Mouse (Mus musculus) C2C12 (cell line): ENCODE data around the gene March4. TPM values are rescaled to one million over a fixed set of nuclear protein-coding genes. Genes with fewer than 3 reads are reported as not detected.

Experiments used
- H3K27me3 ChIP-seq: one replicate; pipeline ENCODE4 v1.6.1; 2011; ENCODE audit not compliant: control insufficient read depth, insufficient read depth, insufficient read length
- H3K36me3 ChIP-seq: one replicate; pipeline ENCODE4 v1.6.1; 2011; ENCODE audit not compliant: control insufficient read depth, insufficient read depth
- H3K4me3 ChIP-seq: one replicate; pipeline ENCODE4 v1.5.1; 2011; ENCODE audit warnings: mild to moderate bottlenecking, control low read depth; ENCODE audit not compliant: poor library complexity, insufficient read depth, severe bottlenecking
- H3K79me2 ChIP-seq: one replicate; pipeline ENCODE4 v1.6.1; 2011; ENCODE audit not compliant: control insufficient read depth, insufficient read depth
- H3K79me3 ChIP-seq: one replicate; pipeline ENCODE4 v1.6.1; 2011; ENCODE audit warnings: low read depth, control low read depth
- H3ac ChIP-seq: one replicate; pipeline ENCODE3; 2011; ENCODE audit warnings: low read depth; ENCODE audit not compliant: control insufficient read depth, insufficient read length
- CEBPB ChIP-seq: IDR thresholded peaks from one replicate; pipeline ENCODE4 v1.6.1; 2011; ENCODE audit warnings: low read depth, mild to moderate bottlenecking, control low read depth, moderate library complexity
- CTCF ChIP-seq: IDR thresholded peaks from one replicate; pipeline ENCODE4 v1.5.1; 2011; ENCODE audit not compliant: control insufficient read depth, insufficient read depth, insufficient read length
- FOSL1 ChIP-seq: IDR thresholded peaks from one replicate; pipeline ENCODE4 v1.8.0; 2011; ENCODE audit warnings: mild to moderate bottlenecking, low read length; ENCODE audit not compliant: poor library complexity, insufficient read depth, severe bottlenecking
- MAX ChIP-seq: IDR thresholded peaks from one replicate; pipeline ENCODE4 v1.6.1; 2011; ENCODE audit warnings: mild to moderate bottlenecking, control low read depth
- MYOD1 ChIP-seq: IDR thresholded peaks from one replicate; pipeline ENCODE4 v1.6.1; 2011; ENCODE audit warnings: low read depth; ENCODE audit not compliant: control insufficient read depth, insufficient read length
- MYOG ChIP-seq: IDR thresholded peaks from one replicate; pipeline ENCODE4 v1.6.1; 2011; ENCODE audit not compliant: control insufficient read depth, insufficient read length; ENCODE audit errors: extremely low read depth
- USF1 ChIP-seq: IDR thresholded peaks from one replicate; pipeline ENCODE4 v1.6.1; 2011; ENCODE audit warnings: low read depth, mild to moderate bottlenecking, control low read depth, moderate library complexity
- polyA plus RNA-seq: library from polyadenylated mRNA; unstranded; fragments of >200 nt; fragmentation: generic; extraction: Trizol; gene quantifications from one replicate; pipeline ENCODE4 v1.2.1, GENCODE M21; 2012; ENCODE audit warnings: missing spikeins

The March4 gene
- polyA plus RNA-seq, 1 experiment, result 0.02 TPM

DNA sequence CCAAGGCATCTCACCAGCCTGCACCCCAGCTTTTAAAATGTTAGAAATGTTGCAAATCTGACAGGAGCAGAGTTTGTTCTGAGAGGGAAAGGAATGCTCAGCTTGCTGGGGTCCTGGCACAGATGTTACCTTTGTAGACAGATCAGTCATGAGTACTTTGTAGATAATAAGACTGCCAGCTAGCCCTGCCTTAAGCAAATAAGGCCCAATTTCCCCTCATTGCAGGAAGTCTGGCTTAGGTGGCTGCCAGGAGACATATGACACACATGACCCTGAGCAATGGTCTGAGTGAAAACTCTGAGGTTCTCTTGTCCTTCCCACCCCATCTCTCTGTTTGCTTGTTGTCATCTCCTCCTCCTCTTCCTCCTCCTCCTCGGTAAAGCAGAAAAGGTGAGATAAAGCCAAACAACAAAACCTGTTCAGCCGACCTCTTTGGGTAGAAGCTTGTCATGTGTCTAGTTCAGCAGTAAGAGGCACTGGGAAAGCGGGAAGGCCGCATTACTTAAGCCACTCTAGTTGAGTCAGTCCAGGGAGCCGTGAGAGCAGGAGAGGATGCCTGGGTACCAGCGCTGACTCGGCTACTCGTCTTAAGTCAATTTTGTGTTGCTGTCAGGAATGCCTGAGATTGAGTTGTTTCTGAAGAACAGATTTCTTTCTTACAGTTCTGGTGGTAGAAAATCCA, 136.9 kb downstream of the March4 start:
- Histone ChIP-seq H3K79me2 (no peaks in the 10 kb centered on the region), H3K79me3 (no peaks in the 10 kb centered on the region), H3K36me3 (no peaks in the 10 kb centered on the region), H3K4me3 (no peak overlapping the region), H3K27me3 (no peaks in the 10 kb centered on the region), H3ac (no peak overlapping the region)
- TF ChIP-seq FOSL1, result no peak
- no peak for TF ChIP-seq MYOG
- TF ChIP-seq USF1, result no peak
- TF ChIP-seq CEBPB, result no peak

DNA sequence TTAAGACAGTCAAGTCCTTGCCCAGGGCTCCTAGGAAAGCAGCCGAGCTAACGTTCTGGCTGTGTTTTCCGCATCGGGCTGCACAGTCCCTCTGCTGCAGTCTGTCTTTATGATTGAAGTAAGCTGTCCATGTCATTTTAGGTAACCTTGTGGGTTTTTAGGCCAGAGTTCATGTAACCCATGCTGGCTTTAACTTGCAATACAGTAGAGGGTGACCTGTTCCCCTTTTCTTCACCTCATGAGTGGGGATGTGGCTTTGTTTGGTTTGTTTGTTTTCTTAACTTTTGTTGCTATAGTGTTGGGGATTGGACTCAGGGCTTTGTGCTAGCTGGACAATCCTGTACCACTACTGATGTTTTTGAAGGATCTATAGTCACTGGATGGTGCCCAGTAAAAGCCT, 146.3 kb downstream of the March4 start:
- H3K36me3 ChIP-seq, result no peaks in the 10 kb centered on the region
- TF ChIP-seq MYOG, result no peak
- no peak for TF ChIP-seq FOSL1
- TF ChIP-seq CEBPB, result no peak
- no peak for TF ChIP-seq MAX
- TF ChIP-seq USF1, result no peak
- H3K79me2 ChIP-seq, result no peaks in the 10 kb centered on the region
- H3K27me3 ChIP-seq, result no peaks in the 10 kb centered on the region
- no peaks in the 10 kb centered on the region for H3K79me3 ChIP-seq
- no peak overlapping the region for H3K4me3 ChIP-seq
- no peak overlapping the region for H3ac ChIP-seq

DNA sequence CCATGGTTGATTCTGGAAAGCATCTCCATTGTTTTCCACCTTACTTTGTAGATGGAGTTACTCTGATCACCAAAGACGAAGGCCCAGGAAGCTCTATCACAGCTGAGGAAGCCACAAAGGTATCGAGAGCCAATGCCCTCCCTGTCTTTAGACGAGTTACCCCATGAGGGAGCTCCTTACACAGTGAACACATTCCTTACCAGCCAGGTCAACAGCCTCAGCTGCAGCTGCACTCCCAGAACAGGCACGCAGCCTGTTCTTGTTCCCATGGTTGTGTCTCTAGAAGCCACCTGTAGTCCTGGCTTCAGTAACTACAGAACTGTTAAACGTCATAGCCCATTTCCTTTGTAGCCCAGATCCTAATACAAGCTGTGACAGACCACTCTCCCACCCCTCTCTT, 153.1 kb downstream of the March4 start:
- no peaks in the 10 kb centered on the region for H3K79me2 ChIP-seq
- H3K36me3 ChIP-seq, result peaks cover 5% of the 10 kb centered on the region
- no peak overlapping the region for H3K4me3 ChIP-seq
- H3K27me3 ChIP-seq, result no peaks in the 10 kb centered on the region
- TF ChIP-seq CEBPB, result no peak
- TF ChIP-seq MYOG, result no peak
- no peak for TF ChIP-seq FOSL1
- TF ChIP-seq MAX, result no peak
- no peak for TF ChIP-seq CTCF
- TF ChIP-seq USF1, result no peak
- no peak for TF ChIP-seq MYOD1
- H3ac ChIP-seq, result no peak overlapping the region
- H3K79me3 ChIP-seq, result no peaks in the 10 kb centered on the region

DNA sequence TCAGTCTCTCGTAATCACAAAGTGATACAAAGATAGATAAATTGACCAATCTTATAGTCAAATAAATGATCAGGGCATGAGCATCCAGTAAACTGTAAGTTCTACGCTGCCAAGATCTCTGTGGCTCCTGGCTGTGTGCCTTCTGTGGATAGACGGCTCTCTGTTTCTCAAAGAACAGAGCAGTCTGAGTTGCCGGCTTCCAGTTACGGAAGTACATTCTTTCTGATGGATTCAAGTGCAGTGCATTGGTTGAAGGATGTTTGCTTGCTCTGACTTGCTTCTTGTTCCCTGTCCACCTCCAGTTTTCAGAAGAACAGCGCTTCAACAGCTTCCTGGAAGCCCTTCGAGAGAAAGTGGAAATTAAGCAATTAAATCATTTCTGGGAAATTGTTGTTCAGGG, 153.7 kb downstream of the March4 start:
- Histone ChIP-seq H3K27me3 (no peaks in the 10 kb centered on the region), H3K79me2 (no peaks in the 10 kb centered on the region), H3K79me3 (no peaks in the 10 kb centered on the region), H3K36me3 (peaks cover 5% of the 10 kb centered on the region), H3ac (no peak overlapping the region), H3K4me3 (no peak overlapping the region)
- TF ChIP-seq MYOD1 (no peak), CTCF (no peak)

DNA sequence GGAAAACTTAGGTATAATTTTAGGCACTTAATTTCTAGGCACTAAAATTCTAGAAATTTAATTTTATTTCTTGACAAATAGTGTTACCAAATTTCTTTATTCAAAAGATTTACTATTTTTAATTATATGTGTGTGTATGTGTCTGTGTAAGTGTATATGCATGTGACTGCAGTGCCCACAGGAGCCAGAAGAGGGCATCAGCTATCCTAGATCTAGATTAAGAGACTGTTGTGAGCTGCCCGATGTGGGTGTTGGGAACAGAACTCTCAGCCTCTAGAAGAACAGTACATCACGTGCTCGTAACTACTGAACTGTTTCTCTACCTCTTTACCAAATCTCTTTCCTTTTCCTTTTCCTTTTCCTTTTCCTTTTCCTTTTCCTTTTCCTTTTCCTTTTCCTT, 156.2 kb downstream of the March4 start:
- no peaks in the 10 kb centered on the region for H3K79me2 ChIP-seq

DNA sequence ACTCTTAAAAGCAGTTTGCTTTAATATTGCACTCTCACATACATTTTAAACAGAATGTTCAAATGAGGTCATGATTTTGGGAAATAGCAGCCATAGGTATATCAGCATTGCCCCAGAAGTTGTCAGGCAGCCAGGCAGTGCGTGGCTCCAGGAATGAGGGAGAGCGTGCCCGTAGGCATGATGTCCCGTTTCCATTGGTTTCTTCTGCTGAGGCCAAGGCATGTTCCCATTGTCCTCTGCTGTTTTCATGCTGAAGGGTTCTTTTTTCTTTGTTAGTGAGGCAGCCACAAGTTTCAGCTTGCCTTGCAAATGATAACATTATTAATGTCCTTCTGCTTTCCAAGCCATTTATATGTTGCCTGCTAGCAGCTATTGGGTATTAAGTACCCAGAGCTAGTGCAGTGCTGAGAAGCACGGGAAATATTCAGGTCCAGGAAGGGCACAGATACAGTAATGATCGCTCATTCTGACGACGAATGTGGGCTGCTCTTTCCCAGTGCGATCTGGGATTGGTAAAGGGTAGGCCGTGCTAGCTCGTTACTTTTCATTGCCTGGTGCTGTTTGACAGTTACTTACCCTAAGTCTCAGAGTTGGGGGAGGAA, 156.9 kb downstream of the March4 start:
- H3K27me3 ChIP-seq, result no peaks in the 10 kb centered on the region
- no peaks in the 10 kb centered on the region for H3K79me3 ChIP-seq
- H3ac ChIP-seq, result no peak overlapping the region
- TF ChIP-seq MYOG, result no peak
- TF ChIP-seq CTCF, result no peak
- TF ChIP-seq FOSL1, result no peak
- no peak for TF ChIP-seq USF1
- TF ChIP-seq MYOD1, result no peak
- TF ChIP-seq CEBPB, result no peak
- TF ChIP-seq MAX, result no peak
- no peaks in the 10 kb centered on the region for H3K79me2 ChIP-seq
- peaks cover 5% of the 10 kb centered on the region for H3K36me3 ChIP-seq
- H3K4me3 ChIP-seq, result no peak overlapping the region

More for the DNA sequence above, 156.2 kb downstream of the March4 start:
- TF ChIP-seq CEBPB (no peak), MYOG (no peak), MAX (no peak), USF1 (no peak), CTCF (no peak), MYOD1 (no peak), FOSL1 (no peak)
- Histone ChIP-seq H3K36me3 (peaks cover 5% of the 10 kb centered on the region), H3K27me3 (no peaks in the 10 kb centered on the region), H3K79me3 (no peaks in the 10 kb centered on the region), H3K4me3 (no peak overlapping the region), H3ac (no peak overlapping the region)
